In genomic region chr11:50100548-50101307, GRCm38 (mm10) we compare ENCODE assay signal across 25 mouse cellular contexts. TPM values are rescaled to one million over a fixed set of nuclear protein-coding genes. Genes with fewer than 3 reads are reported as not detected.
DNase-seq lines count a peak whose midpoint lies in the region; ATAC-seq and TF ChIP-seq lines count a peak whose summit lies in the region.
"Had no signal": no experiment of that assay in that cellular context is flagged by ENCODE, and none has a peak within 500 bp of the region (broad histone marks: within the 10 kb centered on the region; RNA-seq: fewer than 3 reads in every experiment).

No protein-coding gene starts in this region.

- H3K4me3 ChIP-seq in midbrain, postnatal 0 days (ENCODE audit: low read depth, low read length): no peak overlapping the region
- H3K4me3 ChIP-seq in midbrain, embryonic 13.5 days (replicated peaks): no peak overlapping the region
- H3K4me3 ChIP-seq: heart, embryonic 12.5 days; hindbrain, embryonic 12.5 days; left cerebral cortex, adult 2 months; limb, embryonic 15.5 days; midbrain, embryonic 10.5 days; neural tube, embryonic 12.5 days had no signal

- ATAC-seq in midbrain, postnatal 0 days (ENCODE audit: low FRiP score): no peak
- ATAC-seq in midbrain, embryonic 13.5 days: no peak
- ATAC-seq in erythroid progenitor cell, adult 5-6 weeks (replicated peaks; ENCODE audit: low FRiP score, poor library complexity, severe bottlenecking): no peak
- no peak for ATAC-seq in monocyte, adult 5-6 weeks (replicated peaks; ENCODE audit: insufficient number of reproducible peaks, low FRiP score, low TSS enrichment, poor library complexity, severe bottlenecking)
- ATAC-seq: forebrain, embryonic 16.5 days had no signal

- H3K27me3 ChIP-seq in midbrain, postnatal 0 days (ENCODE audit: insufficient read depth, low read length): no peaks in the 10 kb centered on the region
- H3K27me3 ChIP-seq in midbrain, embryonic 13.5 days: no peaks in the 10 kb centered on the region
- H3K27me3 ChIP-seq: heart, embryonic 12.5 days; hindbrain, embryonic 12.5 days; limb, embryonic 15.5 days; neural tube, embryonic 12.5 days had no signal

- no peak overlapping the region for H3K9ac ChIP-seq in midbrain, postnatal 0 days (replicated peaks; ENCODE audit: low read length, poor library complexity, severe bottlenecking)
- no peak overlapping the region for H3K9ac ChIP-seq in midbrain, embryonic 13.5 days (replicated peaks)
- H3K9ac ChIP-seq: heart, embryonic 12.5 days; hindbrain, embryonic 12.5 days; limb, embryonic 15.5 days; neural tube, embryonic 12.5 days had no signal

- peaks cover 23% of the 10 kb centered on the region for H3K36me3 ChIP-seq in midbrain, postnatal 0 days (ENCODE audit: insufficient read depth, low read length)
- H3K36me3 ChIP-seq in midbrain, embryonic 13.5 days: peaks cover 45% of the 10 kb centered on the region

- TF ChIP-seq CTCF in midbrain, postnatal 0 days (IDR thresholded peaks at IDR 0.05): no peak

- no peak overlapping the region for H3K4me2 ChIP-seq in midbrain, postnatal 0 days (ENCODE audit: low read depth, low read length, poor library complexity, severe bottlenecking)
- H3K4me2 ChIP-seq in midbrain, embryonic 13.5 days (replicated peaks): no peak overlapping the region
- H3K4me2 ChIP-seq: heart, embryonic 12.5 days; hindbrain, embryonic 12.5 days; limb, embryonic 15.5 days; neural tube, embryonic 12.5 days had no signal

- WGBS in midbrain, postnatal 0 days: 88% methylated on average over 2 of the region's 2 CpGs
- WGBS in midbrain, embryonic 13.5 days: 97% methylated on average over 2 of the region's 2 CpGs

- no peaks in the 10 kb centered on the region for H3K4me1 ChIP-seq in midbrain, postnatal 0 days (ENCODE audit: insufficient read depth, low read length)
- H3K4me1 ChIP-seq in midbrain, embryonic 13.5 days (replicated peaks): no peaks in the 10 kb centered on the region
- H3K4me1 ChIP-seq: limb, embryonic 15.5 days; midbrain, embryonic 10.5 days; neural tube, embryonic 12.5 days had no signal

- no peaks in the 10 kb centered on the region for H3K9me3 ChIP-seq in midbrain, postnatal 0 days (ENCODE audit: low read length)
- no peaks in the 10 kb centered on the region for H3K9me3 ChIP-seq in midbrain, embryonic 13.5 days
- H3K9me3 ChIP-seq: heart, embryonic 12.5 days; hindbrain, embryonic 12.5 days; limb, embryonic 15.5 days; midbrain, embryonic 10.5 days; neural tube, embryonic 12.5 days had no signal

- no peak overlapping the region for H3K27ac ChIP-seq in midbrain, postnatal 0 days (ENCODE audit: low read depth, low read length)
- H3K27ac ChIP-seq in midbrain, embryonic 13.5 days: no peak overlapping the region
- H3K27ac ChIP-seq: hindbrain, embryonic 12.5 days; left cerebral cortex, adult 2 months; limb, embryonic 15.5 days; midbrain, embryonic 10.5 days; neural tube, embryonic 12.5 days had no signal

- peak; percentile 51 for DNase-seq in heart, adult 11 months
- no peak for DNase-seq in heart, postnatal 14 days
- DNase-seq in midbrain, postnatal 0 days (ENCODE audit: low spot score): peak; percentile 56
- peak; percentile 91 to 94 for DNase-seq in cerebellum, postnatal 10 days
- DNase-seq: adrenal gland, postnatal 25 days; gastrocnemius, postnatal 14 days; heart, adult 18-20 months; heart, postnatal 10 days; kidney, adult 18-20 months; layer of hippocampus, adult 9-11 months; lung, adult 18-20 months; lung, postnatal 10 days; retina, postnatal 1 day; right cerebral cortex, postnatal 25 days; thymus, postnatal 36 days had no signal

- intact Hi-C loops in heart, postnatal 14 days (cut with DNase I): no loop called here

RNA-seq across cellular contexts. Expression of gene Tbc1d9b, which starts 30.5 kb away (rescaled TPM):
- total RNA-seq in heart, postnatal 14 days (2021): 10 to 100 TPM; 41.8 to 43.4 TPM
- 58.5 and 68.8 TPM in 2 replicates for total RNA-seq in midbrain, postnatal 0 days (2014; rRNA removed)
- polyA plus RNA-seq in midbrain, postnatal 0 days (2015; fragmentation: Nextera tagmentation; extraction: Ambion mirVana): 31.3 and 32.5 TPM in 2 replicates
- 36.8 and 39.9 TPM in 2 replicates for polyA plus RNA-seq in midbrain, embryonic 13.5 days (2015; fragmentation: Nextera tagmentation; extraction: Ambion mirVana)
- 13.0 and 16.3 TPM in 2 replicates for total RNA-seq in erythroid progenitor cell, adult 5-6 weeks (2015; ENCODE audit: low replicate concordance)
- 6.2 and 16.6 TPM in 2 replicates for total RNA-seq in erythroid progenitor cell, adult 5-6 weeks (2017; ENCODE audit: low replicate concordance)
- total RNA-seq in monocyte, adult 5-6 weeks (2017): 34.9 to 89.4 TPM (median 86.4 TPM) in 3 replicates

Comparison
In these comparisons a context has a peak if more than half of its experiments do, and no peak if none do; other contexts are left out.
1. DNase-seq: peak in heart, adult 11 months (single experiment), midbrain, postnatal 0 days (single experiment) and cerebellum, postnatal 10 days (2 of 2); none in heart, postnatal 14 days (0 of 2).